Mouse (Mus musculus) midbrain, embryonic 10.5 days (tissue): Measurements from ENCODE around the gene Gm21969. TPM values are rescaled to one million over a fixed set of nuclear protein-coding genes. Genes with fewer than 3 reads are reported as not detected.
A peak's percentile ranks its signal among the peaks of the same experiment; 100 is the strongest.

Experiments
- DNase-seq: peaks from one replicate; pipeline ENCODE4 v3.0.0-alpha.2; 2017; ENCODE audit warnings: low spot score
- H3K27ac ChIP-seq: fragments of 300-500 bp; sonication (generic); replicated peaks from 2 replicates; pipeline ENCODE4 v1.5.1; 2016; ENCODE audit warnings: mild to moderate bottlenecking
- H3K27me3 ChIP-seq: fragments of 300-500 bp; sonication (generic); 2 replicates; pipeline ENCODE4 v1.6.1; 2016; ENCODE audit warnings: low read depth, mild to moderate bottlenecking; ENCODE audit not compliant: poor library complexity, severe bottlenecking
- H3K36me3 ChIP-seq: fragments of 300-500 bp; sonication (generic); 2 replicates; pipeline ENCODE4 v1.6.1; 2016; ENCODE audit warnings: mild to moderate bottlenecking, moderate library complexity
- H3K4me1 ChIP-seq: fragments of 300-500 bp; sonication (generic); 2 replicates; pipeline ENCODE4 v1.6.1; 2016
- H3K4me3 ChIP-seq: fragments of 300-500 bp; sonication (generic); 2 replicates; pipeline ENCODE4 v1.5.1; 2016; ENCODE audit warnings: mild to moderate bottlenecking, moderate library complexity
- H3K9me3 ChIP-seq: fragments of 300-500 bp; sonication (generic); replicated peaks from 2 replicates; pipeline ENCODE4 v1.6.1; 2016; ENCODE audit warnings: mild to moderate bottlenecking
- WGBS: fragments of 180-500 bp; shearing (Covaris S2); methylation state at CpG from one replicate; pipeline ENCODE4 v1.1.7; 2016; 5-methylcytosine and 5-hydroxymethylcytosine counted together
- polyA plus RNA-seq: library from polyadenylated mRNA; unstranded; fragments of >200 nt; fragmentation: Nextera tagmentation; extraction: Ambion mirVana; gene quantifications from 2 replicates; pipeline ENCODE4 v1.2.1, GENCODE M21; 2016

Gene Gm21969
- polyA plus RNA-seq, result not detected in 2 replicates

DNA sequence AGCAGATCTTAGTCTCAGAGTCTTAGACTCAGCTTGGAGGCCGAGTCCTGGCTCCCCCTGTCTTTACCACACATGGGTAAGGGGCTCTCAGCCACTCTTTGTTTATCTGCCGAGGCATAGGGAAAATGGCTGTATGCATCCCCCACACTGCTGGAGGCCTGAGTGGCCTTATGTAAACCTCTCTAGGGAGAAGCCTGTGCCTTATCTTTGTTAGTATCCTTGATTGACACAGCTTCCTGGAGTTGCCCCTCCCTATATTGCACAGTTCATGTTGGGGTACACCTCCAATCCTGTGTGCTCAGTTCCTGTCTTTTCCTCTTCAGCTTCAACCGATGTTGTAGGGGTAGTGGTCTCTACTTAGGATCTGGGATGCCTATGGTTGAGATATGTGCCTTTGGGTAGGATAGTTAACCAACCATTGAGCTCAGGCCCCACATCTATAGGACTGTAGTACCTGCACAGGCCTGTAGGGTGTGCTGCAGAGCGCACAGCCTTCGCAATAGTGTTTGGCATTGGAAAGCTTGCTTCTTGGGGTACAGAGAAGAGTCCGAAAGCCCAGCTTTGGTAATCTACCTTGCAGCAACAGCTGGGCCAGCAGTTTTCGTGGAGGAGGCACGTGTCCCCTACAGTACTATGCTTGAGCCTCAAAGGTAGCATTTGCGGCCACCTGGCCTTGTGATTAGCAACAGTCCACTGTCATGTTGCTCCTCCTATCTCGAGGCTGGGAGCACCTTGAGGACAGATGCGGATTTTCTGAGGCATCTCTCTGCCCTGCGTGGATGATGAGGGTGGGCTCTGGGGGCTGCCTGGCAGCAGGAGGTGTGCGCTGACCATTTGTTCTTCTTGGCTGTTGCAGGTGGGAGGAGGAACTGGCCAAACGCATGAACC, at the start of gene Gm21969:
Gene Gm21969 (plus strand): TSS at position 830 of the 888 bp plus-strand sequence.
- H3K27ac ChIP-seq, result peak within 1 kb of the TSS; percentile 55; the same call in 1 of the 2 replicates
- peaks cover 48% of the 10 kb centered on the region for H3K4me1 ChIP-seq
- WGBS, result 51% methylated on average over 14 of the region's 14 CpGs
- no peaks in the 10 kb centered on the region for H3K9me3 ChIP-seq
- DNase-seq, result peak; percentile 63
- H3K4me3 ChIP-seq, result no peak within 1 kb of the TSS
- peaks cover 18% of the 10 kb centered on the region for H3K36me3 ChIP-seq
- H3K27me3 ChIP-seq, result peaks cover 6% of the 10 kb centered on the region; the same call in 1 of the 2 replicates

DNA sequence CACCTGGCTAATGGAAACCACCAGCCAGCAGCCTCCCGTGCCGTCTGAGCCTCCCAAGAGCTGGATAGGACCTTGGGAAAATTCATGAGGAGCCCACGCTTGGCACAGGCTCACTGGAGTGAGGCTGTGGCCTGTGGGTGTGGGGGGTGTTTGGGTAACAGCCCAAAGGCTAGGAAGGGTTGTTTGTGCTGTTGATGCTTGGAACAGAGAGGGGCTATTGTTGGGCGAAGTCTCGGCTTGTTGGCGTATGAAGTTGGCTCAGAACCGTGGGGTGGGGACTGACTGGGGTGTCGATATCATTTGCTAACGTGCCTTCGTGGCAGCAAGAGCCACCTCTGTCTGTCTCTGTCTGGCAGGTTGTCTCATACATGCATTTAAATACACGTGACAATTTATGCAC, 47.8 kb upstream of the Gm21969 start:
- Histone ChIP-seq H3K4me1 (no peaks in the 10 kb centered on the region), H3K9me3 (peaks cover 4% of the 10 kb centered on the region; the same call in 1 of the 2 replicates), H3K36me3 (no peaks in the 10 kb centered on the region), H3K4me3 (no peak overlapping the region), H3K27me3 (no peaks in the 10 kb centered on the region), H3K27ac (no peak overlapping the region)
- 90% methylated on average over 11 of the region's 11 CpGs for WGBS
- no peak for DNase-seq

DNA sequence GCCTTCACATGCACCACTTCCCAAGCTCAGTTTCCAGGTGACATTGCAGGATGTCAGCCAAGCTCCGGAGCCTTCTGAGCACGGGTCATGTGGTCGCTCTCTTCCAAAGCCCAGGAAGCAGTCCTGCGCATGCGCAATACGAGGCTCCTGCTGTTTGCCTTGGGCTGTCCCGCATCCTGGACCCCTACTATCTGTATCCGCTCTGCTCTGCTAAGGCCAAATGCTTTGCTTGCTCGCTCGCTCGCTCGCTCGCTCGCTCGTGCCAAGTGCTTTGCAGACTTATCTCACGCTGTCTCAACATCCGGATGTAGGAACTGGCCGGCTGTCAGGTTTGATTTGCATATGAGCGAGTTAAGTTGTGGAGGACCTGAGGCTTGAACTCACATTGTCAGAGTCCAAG, 47.0 kb upstream of the Gm21969 start:
- 78% methylated on average over 19 of the region's 19 CpGs for WGBS
- no peaks in the 10 kb centered on the region for H3K27me3 ChIP-seq
- no peak overlapping the region for H3K4me3 ChIP-seq
- no peaks in the 10 kb centered on the region for H3K36me3 ChIP-seq
- H3K27ac ChIP-seq, result no peak overlapping the region
- DNase-seq, result no peak
- H3K9me3 ChIP-seq, result peaks cover 4% of the 10 kb centered on the region; the same call in 1 of the 2 replicates
- H3K4me1 ChIP-seq, result no peaks in the 10 kb centered on the region

DNA sequence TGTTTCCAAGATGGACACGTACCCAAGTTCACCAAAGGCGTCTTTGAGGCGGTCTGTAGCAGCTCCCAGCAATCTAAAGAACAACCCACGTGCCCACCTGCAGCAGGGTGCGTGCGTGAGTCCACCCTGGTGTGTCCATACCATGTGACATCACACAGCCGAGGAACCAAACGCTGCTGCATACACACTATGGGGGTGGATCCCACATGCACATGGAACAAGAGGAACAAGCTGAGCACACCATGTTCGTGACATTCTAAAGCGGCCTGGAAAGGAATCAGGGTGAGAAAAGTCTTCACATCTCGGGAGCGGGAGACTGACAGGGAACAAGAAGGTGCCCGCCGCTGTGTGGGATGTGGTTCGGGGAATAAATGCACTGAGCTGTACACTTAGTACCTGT, 34.6 kb upstream of the Gm21969 start:
- no peak overlapping the region for H3K27ac ChIP-seq
- no peaks in the 10 kb centered on the region for H3K9me3 ChIP-seq
- H3K27me3 ChIP-seq, result peaks cover 18% of the 10 kb centered on the region
- no peaks in the 10 kb centered on the region for H3K36me3 ChIP-seq
- WGBS, result 88% methylated on average over 15 of the region's 15 CpGs
- no peak for DNase-seq
- peaks cover under 1% of the 10 kb centered on the region; the same call in 1 of the 2 replicates for H3K4me1 ChIP-seq
- no peak overlapping the region for H3K4me3 ChIP-seq

DNA sequence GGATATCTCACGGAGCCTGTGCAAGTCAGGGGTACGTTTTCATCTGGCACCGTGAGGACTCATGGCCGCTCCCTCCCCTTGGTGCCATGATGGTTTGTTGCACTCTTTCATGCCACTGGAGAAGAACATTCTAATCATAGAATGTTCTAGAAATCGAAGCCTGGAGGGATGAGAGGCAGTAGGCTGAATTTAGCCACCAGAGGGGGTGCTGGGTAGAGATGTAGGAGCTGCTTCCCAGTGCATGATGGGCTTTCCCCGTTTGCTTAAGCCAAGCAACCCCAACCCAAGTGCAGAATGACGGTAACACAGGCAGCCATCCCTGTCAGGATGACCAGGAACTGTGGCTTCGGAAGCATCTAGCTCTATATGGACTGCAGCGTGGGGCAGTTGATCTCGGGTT, 32.2 kb upstream of the Gm21969 start:
- no peak overlapping the region for H3K4me3 ChIP-seq
- WGBS, result 81% methylated on average over 10 of the region's 10 CpGs
- no peak overlapping the region for H3K27ac ChIP-seq
- DNase-seq, result no peak
- H3K4me1 ChIP-seq, result peaks cover 21% of the 10 kb centered on the region
- H3K27me3 ChIP-seq, result peaks cover 25% of the 10 kb centered on the region
- no peaks in the 10 kb centered on the region for H3K9me3 ChIP-seq
- H3K36me3 ChIP-seq, result no peaks in the 10 kb centered on the region

DNA sequence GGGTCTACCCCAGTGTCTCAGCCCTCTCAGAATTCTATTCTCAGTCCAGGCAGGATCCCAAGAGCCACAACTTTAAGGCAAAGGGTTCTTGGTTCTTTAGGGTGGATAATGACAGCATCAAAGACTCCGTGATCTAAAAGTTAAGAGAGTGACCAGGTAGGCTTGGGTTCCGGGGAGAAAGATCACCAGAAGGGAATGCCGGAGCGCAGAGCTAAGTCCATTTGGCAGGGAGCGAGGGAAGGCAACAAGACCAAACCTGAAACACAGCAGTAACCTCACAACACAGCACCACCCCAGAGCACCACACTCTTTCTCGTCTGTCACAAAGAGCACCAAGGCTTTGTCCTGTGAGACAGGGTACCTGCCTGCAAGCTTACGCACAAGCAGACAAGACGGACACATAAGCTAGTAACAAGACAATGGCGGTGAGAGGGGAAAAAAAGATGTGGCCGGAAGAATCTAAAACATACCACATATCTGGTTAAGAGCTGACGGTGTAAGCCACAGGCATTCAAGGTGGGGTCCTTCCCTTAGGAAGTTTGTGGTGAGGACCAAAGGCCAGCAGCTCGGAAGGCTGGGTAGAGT, 30.0 kb upstream of the Gm21969 start:
- peaks cover 43% of the 10 kb centered on the region for H3K27me3 ChIP-seq
- no peaks in the 10 kb centered on the region for H3K9me3 ChIP-seq
- H3K27ac ChIP-seq, result no peak overlapping the region
- WGBS, result 85% methylated on average over 12 of the region's 12 CpGs
- H3K36me3 ChIP-seq, result no peaks in the 10 kb centered on the region
- H3K4me1 ChIP-seq, result peaks cover 39% of the 10 kb centered on the region
- H3K4me3 ChIP-seq, result 0 out of 2 replicates have a peak overlapping the region, but pooled peaks have one; percentile 69
- DNase-seq, result no peak

DNA sequence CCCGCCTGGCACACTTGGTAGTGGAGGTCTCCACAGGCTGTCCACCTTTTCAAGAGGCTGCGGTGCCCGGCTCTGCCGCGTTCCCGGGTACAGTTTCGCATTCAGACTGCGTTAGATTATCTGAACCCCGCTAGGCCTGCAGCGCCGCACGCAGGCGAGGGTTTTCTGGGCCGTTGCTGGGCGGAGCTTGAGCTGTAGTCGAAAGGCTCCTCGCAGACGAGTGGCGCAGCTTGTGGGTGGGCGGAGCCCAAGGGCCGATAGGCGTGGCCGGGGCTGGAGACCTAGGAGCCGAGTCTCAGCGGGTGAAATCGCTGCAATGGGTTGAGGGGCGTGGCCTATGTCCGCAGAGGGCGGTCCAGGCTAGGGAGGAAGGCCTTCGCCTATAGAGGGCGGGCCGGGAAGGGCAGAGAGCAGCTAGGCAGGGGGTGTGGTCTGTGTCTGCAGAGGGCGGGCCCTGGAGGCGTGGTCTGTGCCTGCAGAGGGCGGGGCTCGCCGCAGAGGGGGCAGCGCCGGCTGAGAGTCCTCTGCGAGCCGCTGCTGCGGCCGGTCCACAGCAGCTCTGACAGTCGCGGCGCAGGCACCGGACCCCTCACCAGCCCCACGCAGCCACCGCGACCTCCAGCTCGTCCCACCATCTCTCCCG, 28.7 kb upstream of the Gm21969 start:
- DNase-seq, result peak; percentile 100
- H3K27ac ChIP-seq, result peak overlapping the region; percentile 84
- H3K36me3 ChIP-seq, result no peaks in the 10 kb centered on the region
- H3K4me1 ChIP-seq, result peaks cover 51% of the 10 kb centered on the region
- under 1% methylated on average over 52 of the region's 52 CpGs for WGBS
- H3K9me3 ChIP-seq, result no peaks in the 10 kb centered on the region
- H3K4me3 ChIP-seq, result peak overlapping the region; percentile 69
- H3K27me3 ChIP-seq, result peaks cover 43% of the 10 kb centered on the region

DNA sequence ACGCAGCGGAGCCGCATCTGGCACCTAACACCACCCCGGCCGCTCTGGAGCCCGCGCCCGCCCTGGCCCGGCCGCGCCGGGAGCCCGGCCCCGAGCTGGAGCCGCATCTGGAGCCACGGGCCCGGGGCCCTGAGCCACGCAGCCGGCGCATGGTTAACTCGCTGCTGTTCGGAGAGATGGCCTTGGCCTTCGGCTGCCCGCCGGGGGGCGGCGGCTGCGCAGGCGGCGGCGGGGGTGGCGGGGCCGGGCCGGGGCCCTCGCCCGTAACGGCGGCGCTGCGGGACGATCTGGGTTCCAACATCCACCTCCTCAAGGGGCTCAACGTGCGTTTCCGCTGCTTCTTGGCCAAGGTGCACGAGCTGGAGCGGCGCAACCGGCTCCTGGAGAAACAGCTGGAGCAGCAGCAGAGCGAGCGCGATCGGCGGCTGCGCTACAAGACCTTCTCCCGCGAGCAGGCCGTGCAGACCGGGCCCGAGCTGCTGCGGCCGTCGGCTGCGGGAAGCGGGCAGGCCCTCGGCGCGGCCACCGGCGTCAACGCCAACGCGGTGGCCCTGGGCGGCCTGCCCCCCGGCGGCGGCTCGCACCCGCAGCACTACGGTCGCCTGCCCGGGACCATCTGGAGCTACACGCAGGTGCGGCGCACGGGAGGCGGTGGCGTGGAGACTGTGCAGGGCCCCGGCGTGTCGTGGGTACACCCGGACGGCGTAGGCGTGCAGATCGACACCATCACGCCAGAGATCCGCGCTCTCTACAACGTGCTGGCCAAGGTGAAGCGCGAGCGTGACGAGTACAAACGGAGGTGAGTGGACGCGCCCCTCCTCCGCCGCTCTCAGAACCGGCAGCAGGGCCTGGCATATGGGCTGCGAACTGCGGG, 27.9 kb upstream of the Gm21969 start:
- under 1% methylated on average over 111 of the region's 111 CpGs for WGBS
- peaks cover 43% of the 10 kb centered on the region for H3K27me3 ChIP-seq
- H3K36me3 ChIP-seq, result no peaks in the 10 kb centered on the region
- DNase-seq, result no peak
- H3K9me3 ChIP-seq, result no peaks in the 10 kb centered on the region
- peak overlapping the region; percentile 84 for H3K27ac ChIP-seq
- H3K4me3 ChIP-seq, result peak overlapping the region; percentile 69
- H3K4me1 ChIP-seq, result peaks cover 58% of the 10 kb centered on the region

DNA sequence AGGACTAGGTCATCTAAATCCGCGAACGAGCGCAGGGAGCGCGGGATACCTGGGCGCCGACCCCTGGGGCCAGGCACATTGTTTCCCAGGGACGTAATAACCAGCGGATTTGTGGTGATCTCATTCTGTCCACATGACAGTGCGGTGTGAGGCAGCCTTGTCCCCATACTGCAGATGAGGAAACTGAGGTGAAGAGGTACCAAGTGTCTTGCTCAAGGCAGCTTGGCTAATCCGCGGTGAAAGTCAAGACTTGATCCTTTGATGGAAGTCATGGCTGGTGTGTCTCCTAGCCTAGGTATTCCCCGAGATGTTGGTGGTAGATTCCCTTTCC, 27.3 kb upstream of the Gm21969 start:
- Histone ChIP-seq H3K27ac (peak overlapping the region; percentile 84), H3K27me3 (peaks cover 43% of the 10 kb centered on the region), H3K4me1 (peaks cover 64% of the 10 kb centered on the region), H3K36me3 (no peaks in the 10 kb centered on the region), H3K4me3 (peak overlapping the region; percentile 69), H3K9me3 (no peaks in the 10 kb centered on the region)
- 11% methylated on average over 14 of the region's 14 CpGs for WGBS
- no peak for DNase-seq

DNA sequence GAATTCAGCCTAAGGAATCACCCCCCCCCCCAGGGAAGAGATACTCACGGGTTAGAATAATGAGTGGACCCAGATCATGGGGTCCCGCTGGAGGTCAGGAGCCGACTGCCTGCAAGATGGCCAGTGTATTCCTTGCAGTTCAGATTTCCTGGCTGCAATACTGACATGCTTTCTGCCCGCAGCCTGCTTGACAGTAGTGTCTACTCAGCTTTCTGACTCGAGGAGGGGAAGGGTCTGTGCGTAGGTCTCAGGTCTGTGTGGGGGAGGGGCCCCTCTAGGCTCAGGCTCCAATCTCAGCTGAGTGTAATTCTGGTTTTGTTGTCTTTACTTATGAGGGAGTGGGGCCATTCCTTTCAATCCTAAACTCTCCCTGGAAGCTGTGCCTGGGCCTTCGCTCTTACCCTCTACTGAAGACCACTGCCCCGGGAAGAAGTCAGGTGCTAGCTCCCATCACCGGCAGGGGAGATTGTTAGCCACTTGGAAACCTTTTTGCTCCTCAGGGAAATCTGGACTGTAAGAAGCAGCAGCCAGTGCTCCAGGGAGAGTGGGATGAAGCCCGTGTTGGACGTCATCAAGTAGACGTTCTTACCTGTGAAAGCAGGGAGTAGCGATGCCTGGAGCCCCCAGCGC, 26.6 kb upstream of the Gm21969 start:
- Histone ChIP-seq H3K4me3 (peak overlapping the region; percentile 69), H3K9me3 (no peaks in the 10 kb centered on the region), H3K27me3 (peaks cover 43% of the 10 kb centered on the region), H3K36me3 (no peaks in the 10 kb centered on the region), H3K27ac (no peak overlapping the region), H3K4me1 (peaks cover 72% of the 10 kb centered on the region)
- 59% methylated on average over 14 of the region's 14 CpGs for WGBS
- no peak for DNase-seq

DNA sequence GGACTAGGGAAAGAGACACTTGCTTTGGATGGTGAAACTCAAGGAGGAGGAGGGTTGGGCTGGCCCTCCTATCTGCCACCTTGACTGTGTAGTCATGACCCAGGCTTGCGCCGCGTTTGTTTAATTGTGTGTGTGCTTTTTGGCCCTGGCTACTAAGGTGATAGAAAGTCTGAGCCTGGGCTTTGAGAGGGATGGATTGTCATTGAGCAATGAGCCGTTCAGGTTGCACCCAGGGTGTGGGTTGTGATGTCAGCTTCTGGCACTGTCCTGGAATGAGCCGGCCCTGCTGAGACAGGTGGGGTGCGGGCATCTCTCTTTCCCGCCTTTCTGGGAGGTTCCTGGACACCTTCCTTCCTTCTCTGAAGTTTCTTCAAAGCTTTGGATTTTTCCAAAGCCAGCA, 26.0 kb upstream of the Gm21969 start:
- Histone ChIP-seq H3K27me3 (peaks cover 38% of the 10 kb centered on the region), H3K9me3 (no peaks in the 10 kb centered on the region), H3K36me3 (no peaks in the 10 kb centered on the region), H3K4me3 (peak overlapping the region; percentile 69), H3K27ac (no peak overlapping the region), H3K4me1 (peaks cover 78% of the 10 kb centered on the region)
- DNase-seq, result no peak
- WGBS, result 86% methylated on average over 7 of the region's 7 CpGs

DNA sequence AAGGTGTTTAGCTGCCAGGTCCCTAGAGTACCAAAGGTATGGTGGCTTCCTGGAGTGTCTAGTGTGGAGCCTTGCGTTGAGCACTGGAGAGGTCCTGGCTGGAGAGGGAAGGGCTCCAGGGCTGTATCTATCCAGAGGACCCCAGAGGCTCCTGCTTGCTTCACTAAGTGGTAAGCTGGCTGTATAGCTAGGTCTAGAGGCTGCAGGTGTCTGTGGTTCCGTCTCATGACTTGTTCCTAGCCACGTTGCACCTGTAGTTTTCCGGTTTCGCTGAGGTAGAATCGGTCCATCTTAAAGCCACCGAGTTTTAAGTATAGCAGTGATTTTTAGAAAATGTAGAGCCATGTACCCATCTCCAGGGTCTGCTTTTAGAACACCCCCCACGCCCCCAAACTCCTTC, 24.6 kb upstream of the Gm21969 start:
- Histone ChIP-seq H3K4me1 (peaks cover 91% of the 10 kb centered on the region), H3K9me3 (no peaks in the 10 kb centered on the region), H3K4me3 (no peak overlapping the region), H3K36me3 (no peaks in the 10 kb centered on the region), H3K27me3 (peaks cover 25% of the 10 kb centered on the region), H3K27ac (no peak overlapping the region)
- 94% methylated on average over 8 of the region's 8 CpGs for WGBS
- DNase-seq, result no peak
